16 mouse cellular contexts compared by ENCODE assay signal in the genomic region with DNA sequence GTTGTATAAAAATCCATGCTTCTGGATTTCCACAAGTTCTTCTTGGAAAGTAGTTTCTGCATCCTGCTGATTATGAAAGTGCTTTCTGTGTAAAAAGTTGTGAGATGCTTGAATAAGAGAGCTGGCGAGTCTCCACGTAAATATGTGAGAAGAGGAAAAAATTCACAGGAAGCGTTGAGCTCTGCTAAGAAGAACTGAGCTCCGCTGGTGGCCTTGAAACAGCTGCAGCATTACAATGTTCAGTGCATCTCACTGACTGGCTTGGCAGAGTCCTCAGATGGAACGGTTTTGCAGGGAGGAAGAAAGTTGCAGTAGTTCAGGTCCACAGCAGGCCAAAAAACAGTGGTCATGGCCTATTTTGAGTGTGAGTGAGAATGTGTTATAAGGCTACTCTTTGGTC. TPM values are rescaled to one million over a fixed set of nuclear protein-coding genes. Genes with fewer than 3 reads are reported as not detected.
DNase-seq lines count a peak whose midpoint lies in the region; ATAC-seq and TF ChIP-seq lines count a peak whose summit lies in the region.
"Had no signal": no experiment of that assay in that cellular context is flagged by ENCODE, and none has a peak within 500 bp of the region (broad histone marks: within the 10 kb centered on the region; RNA-seq: fewer than 3 reads in every experiment).

No protein-coding gene starts in this region.

- H3K4me2 ChIP-seq in lung, embryonic 16.5 days (ENCODE audit: low read depth, low read length): no peak overlapping the region
- H3K4me2 ChIP-seq: embryonic facial prominence, embryonic 13.5 days; liver, embryonic 13.5 days; midbrain, embryonic 15.5 days had no signal

- no peak for TF ChIP-seq POLR2A in brain, embryonic 14.5 days (IDR thresholded peaks at IDR 0.05; ENCODE audit: borderline replicate concordance, extremely low read depth, insufficient read depth, insufficient read length, poor library complexity, severe bottlenecking)

- no peak overlapping the region for H3K27ac ChIP-seq in lung, embryonic 16.5 days (ENCODE audit: low read length)
- H3K27ac ChIP-seq: embryonic facial prominence, embryonic 13.5 days; hindbrain, embryonic 10.5 days; liver, embryonic 13.5 days; midbrain, embryonic 15.5 days had no signal

- H3K27me3 ChIP-seq in lung, embryonic 16.5 days (ENCODE audit: control insufficient read depth, insufficient read depth, low read depth, low read length): no peaks in the 10 kb centered on the region
- H3K27me3 ChIP-seq: embryonic facial prominence, embryonic 13.5 days; liver, embryonic 13.5 days; midbrain, embryonic 15.5 days had no signal

- intact Hi-C loops in heart, postnatal 14 days (cut with DNase I): no loop called here
- intact Hi-C loops in heart, postnatal 25 days (cut with DNase I): no loop called here

- H3K4me1 ChIP-seq in lung, embryonic 16.5 days (replicated peaks; ENCODE audit: control insufficient read depth, insufficient read depth, low read length): no peaks in the 10 kb centered on the region
- H3K4me1 ChIP-seq: embryonic facial prominence, embryonic 13.5 days; hindbrain, embryonic 10.5 days; liver, embryonic 13.5 days; midbrain, embryonic 15.5 days had no signal

- H3K36me3 ChIP-seq in lung, embryonic 16.5 days (ENCODE audit: control insufficient read depth, insufficient read depth, low read length): 0 out of 2 replicates have a peak, but pooled peaks cover 3% of the 10 kb centered on the region
- H3K36me3 ChIP-seq: liver, embryonic 13.5 days; midbrain, embryonic 15.5 days had no signal

- peak; percentile 62; the same call in 1 of the 2 replicates for ATAC-seq in lung, embryonic 16.5 days (ENCODE audit: low read depth)
- ATAC-seq: midbrain, embryonic 15.5 days had no signal

- peak; percentile 5 for DNase-seq in adrenal gland, postnatal 14 days
- no peak for DNase-seq in adrenal gland, adult 8-10 months
- peak; percentile 8 to 9 for DNase-seq in heart, postnatal 14 days
- DNase-seq in heart, postnatal 25 days (ENCODE audit: low spot score): no peak
- DNase-seq in lung, adult 18-20 months: no peak
- peak; percentile 2 for DNase-seq in brain, embryonic 14.5 days (ENCODE audit: low read depth)
- DNase-seq in embryo, embryonic 10.5 days (ENCODE audit: low spot score): no peak
- DNase-seq: cerebellum, adult 11-12 months; left cerebral cortex, postnatal 4 days; liver, embryonic 13.5 days; thymus, adult 2 months had no signal

- H3K9me3 ChIP-seq in lung, embryonic 16.5 days (ENCODE audit: control insufficient read depth, low read length): no peaks in the 10 kb centered on the region
- H3K9me3 ChIP-seq: embryonic facial prominence, embryonic 13.5 days; hindbrain, embryonic 10.5 days; liver, embryonic 13.5 days; midbrain, embryonic 15.5 days had no signal

- no peak overlapping the region for H3K4me3 ChIP-seq in lung, embryonic 16.5 days (ENCODE audit: low read length)
- H3K4me3 ChIP-seq: embryonic facial prominence, embryonic 13.5 days; hindbrain, embryonic 10.5 days; liver, embryonic 13.5 days; midbrain, embryonic 15.5 days had no signal

- TF ChIP-seq CTCF in brain, embryonic 14.5 days (IDR thresholded peaks at IDR 0.05; ENCODE audit: borderline replicate concordance, extremely low read depth, insufficient read depth, insufficient read length): no peak

- WGBS in lung, embryonic 16.5 days: 47% methylated on average over 5 of the region's 5 CpGs

- H3K9ac ChIP-seq in lung, embryonic 16.5 days (ENCODE audit: low read length): no peak overlapping the region
- H3K9ac ChIP-seq: embryonic facial prominence, embryonic 13.5 days; liver, embryonic 13.5 days; midbrain, embryonic 15.5 days had no signal

RNA-seq across cellular contexts. Expression of gene 3110021N24Rik, which starts 11.2 kb away (rescaled TPM):
- total RNA-seq in adrenal gland, postnatal 14 days (2021): 0.59 and 0.68 TPM in 2 replicates
- total RNA-seq in adrenal gland, adult 8-10 months (2022): 1 to 10 TPM in 2 of 4 experiments, under 1 TPM in 2; 0.70 to 1.9 (median 0.90) TPM
- under 1 TPM; 0.14 to 0.61 TPM for total RNA-seq in heart, postnatal 14 days (2021)
- under 1 TPM; 0.20 to 0.49 TPM for total RNA-seq in heart, postnatal 25 days (2021)
- polyA plus RNA-seq in lung, embryonic 16.5 days (2015; fragmentation: Nextera tagmentation; extraction: Ambion mirVana): 1.6 TPM in 2 replicates
- 0.09 and 0.11 TPM in 2 replicates for polyA plus RNA-seq in brain, embryonic 14.5 days (2012; rRNA removed)
- total RNA-seq: megakaryocyte progenitor cell, adult 5-6 weeks had no signal
- polyA plus RNA-seq: thymus, adult 2 months had no signal

Comparison
In these comparisons a context has a peak if more than half of its experiments do, and no peak if none do; other contexts are left out.
1. DNase-seq: peak in adrenal gland, postnatal 14 days (single experiment), heart, postnatal 14 days (2 of 2) and brain, embryonic 14.5 days (single experiment); none in adrenal gland, adult 8-10 months (single experiment), heart, postnatal 25 days (single experiment), lung, adult 18-20 months (0 of 2) and embryo, embryonic 10.5 days (single experiment).